Mouse (Mus musculus) kidney, embryonic 16.5 days (tissue): ENCODE data around the gene Peli2. TPM values are rescaled to one million over a fixed set of nuclear protein-coding genes. Genes with fewer than 3 reads are reported as not detected.

Experiments
- ATAC-seq: fragments of 200-750 bp; cut with Nextera tagmentation; 2 replicates; pipeline ENCODE4 v1.8.0; 2017; ENCODE audit warnings: moderate TSS enrichment; ENCODE audit not compliant: low FRiP score, low TSS enrichment
- H3K27ac ChIP-seq: fragments of 300-500 bp; sonication (generic); 2 replicates; pipeline ENCODE4 v1.5.1; 2014; ENCODE audit warnings: low read length
- H3K27me3 ChIP-seq: fragments of 300-500 bp; sonication (generic); 2 replicates; pipeline ENCODE4 v1.6.1; 2014; ENCODE audit warnings: low read length, control low read depth, mixed read lengths; ENCODE audit not compliant: insufficient read depth
- H3K36me3 ChIP-seq: fragments of 300-500 bp; sonication (generic); 2 replicates; pipeline ENCODE4 v1.6.1; 2014; ENCODE audit warnings: low read length, control low read depth, mixed read lengths; ENCODE audit not compliant: insufficient read depth
- H3K4me1 ChIP-seq: fragments of 300-500 bp; sonication (generic); 2 replicates; pipeline ENCODE4 v1.6.1; 2014; ENCODE audit warnings: low read length, control low read depth, mixed read lengths; ENCODE audit not compliant: insufficient read depth
- H3K4me2 ChIP-seq: fragments of 300-500 bp; sonication (generic); replicated peaks from 2 replicates; pipeline ENCODE4 v1.6.1; 2014; ENCODE audit warnings: low read depth, low read length
- H3K4me3 ChIP-seq: fragments of 300-500 bp; sonication (generic); 2 replicates; pipeline ENCODE4 v1.5.1; 2014; ENCODE audit warnings: mild to moderate bottlenecking, low read length
- H3K9ac ChIP-seq: fragments of 300-500 bp; sonication (generic); replicated peaks from 2 replicates; pipeline ENCODE4 v1.6.1; 2014; ENCODE audit warnings: low read length
- H3K9me3 ChIP-seq: fragments of 300-500 bp; sonication (generic); 2 replicates; pipeline ENCODE4 v1.6.1; 2016; ENCODE audit warnings: low read length, control low read depth
- WGBS: fragments of 180-500 bp; shearing (Covaris S2); extraction: QIAGEN DNeasy Blood & Tissue Kit; methylation state at CpG from one replicate; pipeline ENCODE4 v1.1.7; 2014; 5-methylcytosine and 5-hydroxymethylcytosine counted together
- polyA plus RNA-seq: library from polyadenylated mRNA; unstranded; fragments of >200 nt; fragmentation: Nextera tagmentation; extraction: Ambion mirVana; gene quantifications from 2 replicates; pipeline ENCODE4 v1.2.1, GENCODE M21; 2015

The Peli2 gene
- polyA plus RNA-seq, 1 experiment from 2014 or later = 8.6 TPM

GRCm38 (mm10) chr14:48202096-48203036 is 81.7 kb downstream of the Peli2 start:
- ATAC-seq = no peak
- 44% methylated on average over 17 of the region's 17 CpGs for WGBS
- no peaks in the 10 kb centered on the region for H3K36me3 ChIP-seq

GRCm38 (mm10) chr14:48205044-48205443 is 84.4 kb downstream of the Peli2 start:
- Histone ChIP-seq H3K9ac (0 out of 2 replicates have a peak overlapping the region, but pooled peaks have one; percentile 18), H3K27me3 (no peaks in the 10 kb centered on the region), H3K9me3 (no peaks in the 10 kb centered on the region), H3K36me3 (no peaks in the 10 kb centered on the region), H3K27ac (no peak overlapping the region), H3K4me1 (peaks cover 73% of the 10 kb centered on the region), H3K4me2 (no peak overlapping the region), H3K4me3 (no peak overlapping the region)
- WGBS = 54% methylated on average over 10 of the region's 10 CpGs
- no peak for ATAC-seq

More at GRCm38 (mm10) chr14:48202096-48203036, 81.7 kb downstream of the Peli2 start:
- no peaks in the 10 kb centered on the region for H3K27me3 ChIP-seq
- no peak overlapping the region for H3K27ac ChIP-seq
- H3K9ac ChIP-seq = no peak overlapping the region
- H3K4me2 ChIP-seq = no peak overlapping the region
- no peak overlapping the region for H3K4me3 ChIP-seq
- no peaks in the 10 kb centered on the region for H3K9me3 ChIP-seq
- peaks cover 80% of the 10 kb centered on the region for H3K4me1 ChIP-seq

GRCm38 (mm10) chr14:48205635-48206034 is 85.0 kb downstream of the Peli2 start:
- Histone ChIP-seq H3K4me1 (peaks cover 78% of the 10 kb centered on the region), H3K4me3 (no peak overlapping the region), H3K4me2 (no peak overlapping the region), H3K36me3 (no peaks in the 10 kb centered on the region), H3K27ac (peak overlapping the region; percentile 58; the same call in 1 of the 2 replicates), H3K9me3 (no peaks in the 10 kb centered on the region), H3K9ac (no peak overlapping the region), H3K27me3 (no peaks in the 10 kb centered on the region)
- WGBS = 15% methylated on average over 11 of the region's 11 CpGs
- 0 out of 2 replicates have a peak, but pooled peaks have one; percentile 25 for ATAC-seq

GRCm38 (mm10) chr14:48207119-48207518 is 86.5 kb downstream of the Peli2 start:
- peaks cover 82% of the 10 kb centered on the region for H3K4me1 ChIP-seq
- H3K9me3 ChIP-seq = no peaks in the 10 kb centered on the region
- no peaks in the 10 kb centered on the region for H3K27me3 ChIP-seq
- peak overlapping the region; percentile 57 for H3K27ac ChIP-seq
- peak; percentile 81 for ATAC-seq
- WGBS = 15% methylated on average over 15 of the region's 15 CpGs
- no peak overlapping the region for H3K9ac ChIP-seq
- peak overlapping the region; percentile 0; the same call in 1 of the 2 replicates for H3K4me3 ChIP-seq
- peak overlapping the region; percentile 32 for H3K4me2 ChIP-seq
- no peaks in the 10 kb centered on the region for H3K36me3 ChIP-seq

GRCm38 (mm10) chr14:48207746-48208640 is 87.4 kb downstream of the Peli2 start:
- peak overlapping the region; percentile 21 for H3K27ac ChIP-seq
- H3K4me3 ChIP-seq = no peak overlapping the region
- 0 out of 2 replicates have a peak overlapping the region, but pooled peaks have one; percentile 3 for H3K9ac ChIP-seq
- no peaks in the 10 kb centered on the region for H3K9me3 ChIP-seq
- H3K4me2 ChIP-seq = peak overlapping the region; percentile 32; the same call in 1 of the 2 replicates
- no peak for ATAC-seq
- H3K27me3 ChIP-seq = no peaks in the 10 kb centered on the region
- 58% methylated on average over 12 of the region's 12 CpGs for WGBS
- H3K4me1 ChIP-seq = peaks cover 82% of the 10 kb centered on the region
- no peaks in the 10 kb centered on the region for H3K36me3 ChIP-seq

- WGBS = 76% methylated on average over 5 of the region's 5 CpGs
- peaks cover 76% of the 10 kb centered on the region for H3K4me1 ChIP-seq
- ATAC-seq = no peak
Observed at GRCm38 (mm10) chr14:48209436-48209835, 88.8 kb downstream of the Peli2 start.

GRCm38 (mm10) chr14:48210089-48210488 is 89.5 kb downstream of the Peli2 start:
- no peak overlapping the region for H3K27ac ChIP-seq
- no peak for ATAC-seq

More at GRCm38 (mm10) chr14:48209436-48209835, 88.8 kb downstream of the Peli2 start:
- Histone ChIP-seq H3K27me3 (no peaks in the 10 kb centered on the region), H3K9me3 (no peaks in the 10 kb centered on the region), H3K36me3 (no peaks in the 10 kb centered on the region), H3K4me3 (no peak overlapping the region), H3K9ac (no peak overlapping the region), H3K4me2 (no peak overlapping the region), H3K27ac (no peak overlapping the region)

GRCm38 (mm10) chr14:48211526-48211925 is 90.9 kb downstream of the Peli2 start:
- Histone ChIP-seq H3K36me3 (no peaks in the 10 kb centered on the region), H3K4me3 (no peak overlapping the region), H3K4me1 (peaks cover 55% of the 10 kb centered on the region), H3K9me3 (no peaks in the 10 kb centered on the region), H3K27me3 (no peaks in the 10 kb centered on the region), H3K27ac (no peak overlapping the region), H3K4me2 (no peak overlapping the region), H3K9ac (no peak overlapping the region)
- ATAC-seq = peak; percentile 39; the same call in 1 of the 2 replicates
- 42% methylated on average over 8 of the region's 8 CpGs for WGBS

More at GRCm38 (mm10) chr14:48210089-48210488, 89.5 kb downstream of the Peli2 start:
- Histone ChIP-seq H3K4me2 (no peak overlapping the region), H3K36me3 (no peaks in the 10 kb centered on the region), H3K9ac (no peak overlapping the region), H3K9me3 (no peaks in the 10 kb centered on the region), H3K27me3 (no peaks in the 10 kb centered on the region), H3K4me3 (no peak overlapping the region), H3K4me1 (peaks cover 70% of the 10 kb centered on the region)
- 71% methylated on average over 7 of the region's 9 CpGs for WGBS

GRCm38 (mm10) chr14:48212839-48213238 is 92.2 kb downstream of the Peli2 start:
- no peaks in the 10 kb centered on the region for H3K27me3 ChIP-seq
- H3K9ac ChIP-seq = no peak overlapping the region
- no peaks in the 10 kb centered on the region for H3K9me3 ChIP-seq
- H3K4me1 ChIP-seq = peaks cover 42% of the 10 kb centered on the region
- H3K27ac ChIP-seq = no peak overlapping the region
- H3K36me3 ChIP-seq = no peaks in the 10 kb centered on the region
- no peak overlapping the region for H3K4me3 ChIP-seq
- 33% methylated on average over 11 of the region's 11 CpGs for WGBS
- H3K4me2 ChIP-seq = no peak overlapping the region
- peak; percentile 37; the same call in 1 of the 2 replicates for ATAC-seq
